7 mouse cellular contexts compared by ENCODE assay signal in genomic region chr14:108912876-108913490, GRCm38 (mm10). TPM values are rescaled to one million over a fixed set of nuclear protein-coding genes. Genes with fewer than 3 reads are reported as not detected.
DNase-seq lines count a peak whose midpoint lies in the region; ATAC-seq and TF ChIP-seq lines count a peak whose summit lies in the region.

No protein-coding gene starts in this region.

- no peaks in the 10 kb centered on the region for H3K9me3 ChIP-seq in liver, embryonic 11.5 days (ENCODE audit: control insufficient read depth, low read length)
- no peaks in the 10 kb centered on the region for H3K9me3 ChIP-seq in embryonic facial prominence, embryonic 15.5 days (replicated peaks)
- H3K9me3 ChIP-seq in neural tube, embryonic 14.5 days (ENCODE audit: control insufficient read depth, low read length): no peaks in the 10 kb centered on the region

- no peak for TF ChIP-seq CTCF in layer of hippocampus, adult 2 months (conservative IDR thresholded peaks at IDR 0.05)

- WGBS in liver, embryonic 11.5 days: 5% methylated on average over 21 of the region's 21 CpGs
- WGBS in embryonic facial prominence, embryonic 15.5 days: under 1% methylated on average over 21 of the region's 21 CpGs
- WGBS in neural tube, embryonic 14.5 days: under 1% methylated on average over 21 of the region's 21 CpGs

- no peaks in the 10 kb centered on the region for H3K4me1 ChIP-seq in liver, embryonic 11.5 days (replicated peaks; ENCODE audit: control insufficient read depth, insufficient read depth, low read length)
- H3K4me1 ChIP-seq in embryonic facial prominence, embryonic 15.5 days: peaks cover 37% of the 10 kb centered on the region
- H3K4me1 ChIP-seq in neural tube, embryonic 14.5 days (ENCODE audit: control insufficient read depth, insufficient read depth, low read length): peaks cover 8% of the 10 kb centered on the region; the same call in 1 of the 2 replicates

- H3K4me3 ChIP-seq in liver, embryonic 11.5 days (ENCODE audit: low read depth, low read length): no peak overlapping the region; the same call in 1 of the 2 replicates
- H3K4me3 ChIP-seq in embryonic facial prominence, embryonic 15.5 days (replicated peaks): peak overlapping the region; percentile 45
- peak overlapping the region; percentile 76 for H3K4me3 ChIP-seq in layer of hippocampus, adult 2 months
- H3K4me3 ChIP-seq in neural tube, embryonic 14.5 days (ENCODE audit: low read depth, low read length): peak overlapping the region; percentile 70

- peak overlapping the region; percentile 47 for H3K4me2 ChIP-seq in liver, embryonic 11.5 days
- H3K4me2 ChIP-seq in embryonic facial prominence, embryonic 15.5 days (replicated peaks): peak overlapping the region; percentile 68
- H3K4me2 ChIP-seq in neural tube, embryonic 14.5 days (ENCODE audit: low read depth, low read length): peak overlapping the region; percentile 80

- no peak overlapping the region for H3K27ac ChIP-seq in liver, embryonic 11.5 days (ENCODE audit: low read depth, low read length)
- H3K27ac ChIP-seq in embryonic facial prominence, embryonic 15.5 days (replicated peaks): no peak overlapping the region
- H3K27ac ChIP-seq in layer of hippocampus, adult 2 months: peak overlapping the region; percentile 97
- peak overlapping the region; percentile 96 for H3K27ac ChIP-seq in neural tube, embryonic 14.5 days (ENCODE audit: low read depth, low read length)

- H3K36me3 ChIP-seq in liver, embryonic 11.5 days (ENCODE audit: control insufficient read depth, insufficient read depth, low read length): no peaks in the 10 kb centered on the region
- no peaks in the 10 kb centered on the region for H3K36me3 ChIP-seq in embryonic facial prominence, embryonic 15.5 days
- H3K36me3 ChIP-seq in neural tube, embryonic 14.5 days (ENCODE audit: control insufficient read depth, insufficient read depth, low read length): no peaks in the 10 kb centered on the region

- no peak for DNase-seq in liver, embryonic 11.5 days (ENCODE audit: low spot score)
- no peak for DNase-seq in liver
- DNase-seq in layer of hippocampus, adult 2 months (ENCODE audit: low spot score in 2 of 2): no peak
- no peak for DNase-seq in thymus, adult 18-20 months
- no peak for DNase-seq in testis, postnatal 10 days (ENCODE audit: low spot score)

- H3K9ac ChIP-seq in liver, embryonic 11.5 days (ENCODE audit: low read depth, low read length): no peak overlapping the region
- H3K9ac ChIP-seq in embryonic facial prominence, embryonic 15.5 days: no peak overlapping the region
- H3K9ac ChIP-seq in neural tube, embryonic 14.5 days (replicated peaks; ENCODE audit: low read depth, low read length): peak overlapping the region; percentile 92

- ATAC-seq in liver, embryonic 11.5 days (replicated peaks; ENCODE audit: low FRiP score): no peak
- ATAC-seq in embryonic facial prominence, embryonic 15.5 days (ENCODE audit: insufficient number of reproducible peaks, low FRiP score, low TSS enrichment, low read depth): no peak
- no peak for ATAC-seq in neural tube, embryonic 14.5 days (ENCODE audit: low read depth)

- peaks cover 38% of the 10 kb centered on the region for H3K27me3 ChIP-seq in liver, embryonic 11.5 days (replicated peaks; ENCODE audit: control insufficient read depth, insufficient read depth, low read length)
- peaks cover 40% of the 10 kb centered on the region for H3K27me3 ChIP-seq in embryonic facial prominence, embryonic 15.5 days
- H3K27me3 ChIP-seq in neural tube, embryonic 14.5 days (ENCODE audit: control insufficient read depth, insufficient read depth, low read length): peaks cover 2% of the 10 kb centered on the region; the same call in 1 of the 2 replicates

RNA-seq across cellular contexts. Expression of gene Slitrk1, which starts 1.0 kb away (rescaled TPM):
- 0.39 and 0.43 TPM in 2 replicates for polyA plus RNA-seq in liver, embryonic 11.5 days (2014; fragmentation: Nextera tagmentation; extraction: Ambion mirVana)
- 1.2 and 1.4 TPM in 2 replicates for polyA plus RNA-seq in embryonic facial prominence, embryonic 15.5 days (2015; fragmentation: Nextera tagmentation; extraction: Ambion mirVana)
- total RNA-seq in layer of hippocampus, adult 2 months (2021): 10 to 100 TPM; 59.6 to 61.4 TPM
- polyA plus RNA-seq in neural tube, embryonic 14.5 days (2014; fragmentation: Nextera tagmentation; extraction: Ambion mirVana): 53.8 and 55.5 TPM in 2 replicates

Comparison
In these comparisons a context has a peak if more than half of its experiments do, and no peak if none do; other contexts are left out.
1. H3K27ac ChIP-seq: peak in layer of hippocampus, adult 2 months (single experiment) and neural tube, embryonic 14.5 days (single experiment); none in liver, embryonic 11.5 days (single experiment) and embryonic facial prominence, embryonic 15.5 days (single experiment).
2. RNA of gene Slitrk1, which starts 1.0 kb away (polyA plus RNA-seq): 53.8 to 55.5 TPM in neural tube, embryonic 14.5 days; 1.2 to 1.4 TPM in embryonic facial prominence, embryonic 15.5 days and 0.39 to 0.43 TPM in liver, embryonic 11.5 days; every median in the first group is over 10 times any median in the second.
3. Peak in every context shown above with its lines, with median percentiles within 50 percentile points of each other: H3K4me2 ChIP-seq.